Mouse (Mus musculus): ENCODE data around the gene Tbx10.

- TF ChIP-seq POLR2A (IDR thresholded peaks at IDR 0.05; ENCODE audit: extremely low read depth, insufficient read depth, low read length), result no peak
- TF ChIP-seq CTCF (IDR thresholded peaks at IDR 0.05; ENCODE audit: extremely low read depth, insufficient read depth, low read length), result no peak
These were observed 3.6 kb downstream of the Tbx10 start for GRCm38 (mm10) chr19:3996106-3996505.
